Mouse (Mus musculus) G1E (cell line): ENCODE results near the gene Grhl1. TPM values are rescaled to one million over a fixed set of nuclear protein-coding genes. Genes with fewer than 3 reads are reported as not detected.

Source experiments
- ATAC-seq: 2 replicates; pipeline ENCODE4 v1.8.0; 2016; ENCODE audit warnings: mild to moderate bottlenecking; ENCODE audit not compliant: insufficient number of reproducible peaks, poor library complexity, low FRiP score, severe bottlenecking; ENCODE audit errors: extremely low read depth
- DNase-seq: peaks from one replicate; pipeline ENCODE4 v3.0.0; 2012; ENCODE audit warnings: low spot score
- H3K27me3 ChIP-seq: 2 replicates; pipeline ENCODE4 v1.6.1; 2012; ENCODE audit warnings: mild to moderate bottlenecking, low read length, inconsistent platforms; ENCODE audit not compliant: insufficient read depth
- H3K36me3 ChIP-seq: replicated peaks from 2 replicates; pipeline ENCODE3; 2012; ENCODE audit warnings: mild to moderate bottlenecking, inconsistent platforms
- H3K4me1 ChIP-seq: 2 replicates; pipeline ENCODE4 v1.6.1; 2012; ENCODE audit warnings: low read depth, low read length, inconsistent platforms, mixed read lengths; ENCODE audit not compliant: insufficient read depth
- H3K4me3 ChIP-seq: 2 replicates; pipeline ENCODE4 v1.5.1; 2012; ENCODE audit warnings: low read depth, mild to moderate bottlenecking, inconsistent platforms, low read length, moderate library complexity, mixed read lengths
- H3K9me3 ChIP-seq: replicated peaks from 2 replicates; pipeline ENCODE4 v1.6.1; 2012; ENCODE audit warnings: inconsistent platforms
- CTCF ChIP-seq: IDR thresholded peaks from 2 replicates; pipeline ENCODE4 v1.5.1; 2012; ENCODE audit warnings: low read depth, low read length, inconsistent platforms, mixed read lengths
- GATA1 ChIP-seq: IDR thresholded peaks from 2 replicates; pipeline ENCODE4 v1.6.1; 2012; ENCODE audit warnings: borderline replicate concordance, low read length, inconsistent platforms, mixed read lengths
- GATA2 ChIP-seq: IDR thresholded peaks from 2 replicates; pipeline ENCODE4 v1.6.1; 2012; ENCODE audit warnings: low read depth, low read length, inconsistent platforms, borderline replicate concordance
- POLR2AphosphoS5 ChIP-seq: IDR thresholded peaks from 2 replicates; pipeline ENCODE4 v1.6.1; 2012; ENCODE audit warnings: low read depth, low read length, inconsistent platforms; ENCODE audit not compliant: insufficient replicate concordance
- TAL1 ChIP-seq: conservative IDR thresholded peaks from 2 replicates; pipeline ENCODE4 v1.6.1; 2012; ENCODE audit warnings: low read depth, low read length, inconsistent platforms, mixed read lengths
- polyA plus RNA-seq: library from polyadenylated mRNA; stranded (reverse); fragments of >175 nt; gene quantifications from 2 replicates; pipeline ENCODE4 v1.2.3, GENCODE M21; 2012
- total RNA-seq, 2 experiments: library from RNA; stranded (forward) in 1 of 2; stranded (reverse) in 1 of 2; fragments of 200-1000 nt in 1 of 2; fragments of >200 nt in 1 of 2; fragmentation: Nextera tagmentation in 1 of 2; gene quantifications; 2 replicates each; pipeline ENCODE4 v1.2.3; 2014 to 2017

The Grhl1 gene
- total and polyA plus RNA-seq, 3 experiments = 0.57 to 2.1 (median 2.0) TPM

GRCm38 (mm10) chr12:24619436-24619835 is 47.4 kb downstream of the Grhl1 start:
- no peak for DNase-seq
- no peaks in the 10 kb centered on the region for H3K9me3 ChIP-seq
- H3K4me1 ChIP-seq = peaks cover 9% of the 10 kb centered on the region
- peaks cover 14% of the 10 kb centered on the region for H3K27me3 ChIP-seq
- no peak for TF ChIP-seq POLR2AphosphoS5
- TF ChIP-seq GATA2 = no peak
- no peak for TF ChIP-seq CTCF
- TF ChIP-seq GATA1 = no peak
- TF ChIP-seq TAL1 = no peak
- H3K4me3 ChIP-seq = no peak overlapping the region
- no peak for ATAC-seq
- H3K36me3 ChIP-seq = peaks cover 24% of the 10 kb centered on the region

GRCm38 (mm10) chr12:24623486-24624251 is 51.6 kb downstream of the Grhl1 start:
- peaks cover 15% of the 10 kb centered on the region for H3K4me1 ChIP-seq
- H3K36me3 ChIP-seq = no peaks in the 10 kb centered on the region
- DNase-seq (no peak), ATAC-seq (no peak; the same call in 1 of the 2 replicates)
- H3K27me3 ChIP-seq = peaks cover 17% of the 10 kb centered on the region
- no peaks in the 10 kb centered on the region for H3K9me3 ChIP-seq
- no peak overlapping the region for H3K4me3 ChIP-seq
- no peak for TF ChIP-seq CTCF
- no peak for TF ChIP-seq GATA1
- TF ChIP-seq GATA2 = no peak
- no peak for TF ChIP-seq TAL1
- no peak for TF ChIP-seq POLR2AphosphoS5

GRCm38 (mm10) chr12:24626401-24626800 is 54.3 kb downstream of the Grhl1 start:
- H3K4me3 ChIP-seq = no peak overlapping the region
- DNase-seq = no peak
- no peak for ATAC-seq
- peaks cover 35% of the 10 kb centered on the region for H3K4me1 ChIP-seq
- TF ChIP-seq GATA2 = no peak
- no peak for TF ChIP-seq CTCF
- TF ChIP-seq GATA1 = no peak
- no peak for TF ChIP-seq TAL1
- TF ChIP-seq POLR2AphosphoS5 = no peak
- H3K36me3 ChIP-seq = no peaks in the 10 kb centered on the region
- H3K27me3 ChIP-seq = peaks cover 17% of the 10 kb centered on the region
- H3K9me3 ChIP-seq = no peaks in the 10 kb centered on the region

- no peak for ATAC-seq
- peaks cover 17% of the 10 kb centered on the region for H3K27me3 ChIP-seq
- H3K9me3 ChIP-seq = no peaks in the 10 kb centered on the region
- no peak for DNase-seq
- TF ChIP-seq GATA1 = no peak
- H3K4me3 ChIP-seq = no peak overlapping the region
- H3K36me3 ChIP-seq = no peaks in the 10 kb centered on the region
- H3K4me1 ChIP-seq = peaks cover 41% of the 10 kb centered on the region
Observed at GRCm38 (mm10) chr12:24627215-24627614, 55.1 kb downstream of the Grhl1 start.

- DNase-seq (peak; percentile 76), ATAC-seq (peak; percentile 71)
Observed at GRCm38 (mm10) chr12:24630220-24630619, 58.1 kb downstream of the Grhl1 start.

GRCm38 (mm10) chr12:24632404-24632803 is 60.3 kb downstream of the Grhl1 start:
- Histone ChIP-seq H3K27me3 (no peaks in the 10 kb centered on the region), H3K9me3 (no peaks in the 10 kb centered on the region), H3K4me1 (peaks cover 59% of the 10 kb centered on the region), H3K36me3 (no peaks in the 10 kb centered on the region), H3K4me3 (no peak overlapping the region)
- ATAC-seq (no peak), DNase-seq (no peak)
- TF ChIP-seq CTCF (no peak), GATA1 (no peak), TAL1 (no peak), GATA2 (no peak), POLR2AphosphoS5 (no peak)

More at GRCm38 (mm10) chr12:24630220-24630619, 58.1 kb downstream of the Grhl1 start:
- peaks cover 57% of the 10 kb centered on the region for H3K4me1 ChIP-seq
- no peak overlapping the region for H3K4me3 ChIP-seq
- no peak for TF ChIP-seq GATA2
- no peak for TF ChIP-seq POLR2AphosphoS5
- peak; percentile 27; the same call in 1 of the 2 replicates for TF ChIP-seq CTCF
- TF ChIP-seq GATA1 = no peak
- no peak for TF ChIP-seq TAL1
- H3K27me3 ChIP-seq = peaks cover 2% of the 10 kb centered on the region; the same call in 1 of the 2 replicates
- no peaks in the 10 kb centered on the region for H3K9me3 ChIP-seq
- no peaks in the 10 kb centered on the region for H3K36me3 ChIP-seq

- ATAC-seq (peak; percentile 32; the same call in 1 of the 2 replicates), DNase-seq (no peak)
- Histone ChIP-seq H3K36me3 (no peaks in the 10 kb centered on the region), H3K9me3 (no peaks in the 10 kb centered on the region), H3K4me3 (no peak overlapping the region), H3K27me3 (no peaks in the 10 kb centered on the region), H3K4me1 (peaks cover 56% of the 10 kb centered on the region)
- TF ChIP-seq CTCF (no peak), POLR2AphosphoS5 (no peak), GATA1 (no peak), TAL1 (no peak), GATA2 (no peak)
Observed at GRCm38 (mm10) chr12:24633753-24634191, 61.7 kb downstream of the Grhl1 start.
